Mouse (Mus musculus) Patski (cell line): Measurements from ENCODE around the gene Stap2. TPM values are rescaled to one million over a fixed set of nuclear protein-coding genes. Genes with fewer than 3 reads are reported as not detected.
A peak's percentile ranks its signal among the peaks of the same experiment; 100 is the strongest.

Experiments
- ATAC-seq: fragments of 100-300 bp; one replicate; pipeline ENCODE4 v1.8.0; 2021
- CTCF ChIA-PET: fragments of 350-600 bp; sonication (Branson Sonifier 250); formaldehyde crosslinking; loops from one replicate; lab custom pipeline; 2022; ENCODE audit warnings: inconsistent platforms; lab: Charles Lee
- POLR2A ChIA-PET: fragments of 350-600 bp; sonication (Branson Sonifier 250); formaldehyde crosslinking; loops from one replicate; lab custom pipeline; 2022; ENCODE audit warnings: antibody characterized with exemption, inconsistent platforms; lab: Charles Lee
- DNase-seq: peaks from one replicate; pipeline ENCODE4 v3.0.0-alpha.2; 2011; ENCODE audit warnings: low read depth, low spot score
- H3K27me3 ChIP-seq: fragments of 371-371 bp; one replicate; pipeline ENCODE4 v1.5.1; 2021
- CTCF ChIP-seq: fragments of 100-300 bp; IDR thresholded peaks from one replicate; pipeline ENCODE4 v1.5.1; 2021
- in situ Hi-C: fragments of 300-500 bp; cut with MboI; formaldehyde crosslinking; loops from 3 replicates; pipeline ENCODE4 v1.11.1; 2018; ENCODE audit warnings: low pct_unique_long_range_greater_than_20kb, mixed read lengths
- polyA plus RNA-seq: library from polyadenylated mRNA; unstranded; gene quantifications from one replicate; pipeline ENCODE4 v1.2.3, GENCODE M21; 2021

Stap2 gene
- polyA plus RNA-seq, 1 experiment from 2014 or later: 14.2 TPM

- ChIA-PET POLR2A (no interaction called here), CTCF (no interaction called here)
- DNase-seq: no peak
- in situ Hi-C loops: no loop called here
- no peak for TF ChIP-seq CTCF
- no peak for ATAC-seq
- H3K27me3 ChIP-seq: no peaks in the 10 kb centered on the region
Observed at GRCm38 (mm10) chr17:55990278-55990898, 15.0 kb downstream of the Stap2 start.

GRCm38 (mm10) chr17:55986030-55986961 is 19.1 kb downstream of the Stap2 start, which contains the start of gene Fsd1:
TSS of gene Fsd1 (plus strand) at chr17:55986509.
- no peak for DNase-seq
- ChIA-PET POLR2A (interaction anchor here (0.5 to 1.0 kb wide), 3 partner anchors 15 to 267 kb away, joined by 3 to 4 read pairs (median 3); no protein-coding TSS in a partner anchor), CTCF (no interaction called here)
- peak; percentile 61 for ATAC-seq
- no peak for TF ChIP-seq CTCF
- in situ Hi-C loops: no loop called here
- no peaks in the 10 kb centered on the region for H3K27me3 ChIP-seq

DNA sequence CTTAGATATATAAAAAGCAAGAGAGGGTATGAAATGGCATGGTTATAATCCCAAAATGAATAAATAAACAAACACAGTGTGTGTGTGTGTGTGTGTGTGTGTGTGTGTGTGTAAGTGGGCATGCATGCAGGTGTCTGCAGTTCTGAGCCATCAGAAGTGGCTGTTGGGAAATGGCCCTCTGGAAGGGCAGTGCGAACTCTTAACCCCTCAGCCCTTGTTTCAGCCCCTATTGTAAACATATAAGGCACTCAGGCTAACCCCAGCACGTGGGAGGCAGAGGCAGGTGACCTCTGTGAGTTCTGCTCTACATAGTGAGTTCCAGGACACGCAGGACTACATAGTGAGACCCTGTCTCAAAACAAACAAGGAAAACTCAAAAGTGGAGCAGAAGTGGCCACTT is 28.1 kb downstream of the Stap2 start:
- ChIA-PET POLR2A (no interaction called here), CTCF (interaction anchor here (0.9 to 2.7 kb wide), 4 partner anchors 20 to 79 kb away, joined by 3 to 18 read pairs (median 4); partner anchors contain the start of genes Mpnd and Stap2)
- no peak for DNase-seq
- TF ChIP-seq CTCF: no peak
- in situ Hi-C loops: no loop called here
- ATAC-seq: no peak
- peaks cover 5% of the 10 kb centered on the region for H3K27me3 ChIP-seq

DNA sequence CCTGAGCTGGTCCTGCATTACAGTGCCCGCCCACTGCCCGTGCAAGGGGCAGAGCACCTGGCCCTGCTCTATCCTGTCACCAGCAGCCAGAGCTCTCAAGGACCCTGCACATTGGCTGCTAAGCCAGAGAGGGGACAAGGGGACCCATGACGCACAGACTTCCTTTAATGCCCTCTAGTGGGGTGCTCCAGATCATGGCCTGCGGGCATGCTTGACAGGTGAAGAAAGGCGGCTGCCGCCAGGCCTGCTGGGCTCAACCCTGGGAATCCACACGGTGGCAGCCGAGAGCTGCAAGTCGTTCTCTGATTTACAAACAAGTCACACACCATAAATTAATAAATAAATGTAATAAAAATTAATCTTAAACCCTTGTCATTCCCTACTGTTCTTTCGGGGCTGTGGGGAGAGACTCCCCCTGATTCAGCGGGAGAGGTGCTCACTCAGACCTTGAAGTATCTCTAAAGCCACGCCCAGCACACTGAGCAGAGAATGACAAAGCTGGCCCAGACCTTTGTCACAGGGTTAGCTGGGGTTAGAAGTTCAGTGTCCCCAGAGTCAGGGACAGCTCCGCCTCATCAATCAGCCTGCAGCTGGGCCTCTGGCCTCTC is 29.0 kb downstream of the Stap2 start:
- peak; percentile 97 for TF ChIP-seq CTCF
- peaks cover 5% of the 10 kb centered on the region for H3K27me3 ChIP-seq
- POLR2A ChIA-PET: interaction anchor here (0.6 to 1.3 kb wide), 3 partner anchors 9 to 33 kb away, joined by 3 to 8 read pairs (median 3); no protein-coding TSS in a partner anchor
- CTCF ChIA-PET: interaction anchor here (0.8 to 2.7 kb wide), 8 partner anchors 10 to 80 kb away, joined by 3 to 18 read pairs (median 4); partner anchors contain the start of genes Mpnd, Sh3gl1 and Stap2
- DNase-seq (no peak), ATAC-seq (peak; percentile 61)
- in situ Hi-C loops: no loop called here

DNA sequence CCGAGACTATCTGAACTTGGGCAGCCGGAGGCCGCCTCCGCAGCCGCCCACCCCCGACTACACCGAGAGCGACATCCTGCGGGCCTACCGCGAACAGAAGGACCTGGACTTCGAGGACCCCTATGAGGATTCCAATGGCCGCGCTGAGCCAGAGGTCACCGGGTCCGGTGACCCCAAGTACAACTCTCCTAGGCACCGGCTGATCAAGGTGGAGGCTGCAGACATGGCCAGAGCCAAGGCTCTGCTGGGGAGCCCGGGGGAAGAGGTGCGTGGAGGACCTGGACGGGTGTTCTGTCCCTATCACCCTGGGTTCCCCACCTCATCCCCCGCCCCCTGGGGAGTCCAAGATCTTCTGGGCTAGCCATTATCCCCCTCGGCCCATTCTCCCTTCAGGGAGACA is 33.9 kb downstream of the Stap2 start:
- in situ Hi-C loops: no loop called here
- no peak for DNase-seq
- POLR2A ChIA-PET: no interaction called here
- no peak for TF ChIP-seq CTCF
- no peaks in the 10 kb centered on the region for H3K27me3 ChIP-seq
- CTCF ChIA-PET: no interaction called here
- no peak for ATAC-seq

DNA sequence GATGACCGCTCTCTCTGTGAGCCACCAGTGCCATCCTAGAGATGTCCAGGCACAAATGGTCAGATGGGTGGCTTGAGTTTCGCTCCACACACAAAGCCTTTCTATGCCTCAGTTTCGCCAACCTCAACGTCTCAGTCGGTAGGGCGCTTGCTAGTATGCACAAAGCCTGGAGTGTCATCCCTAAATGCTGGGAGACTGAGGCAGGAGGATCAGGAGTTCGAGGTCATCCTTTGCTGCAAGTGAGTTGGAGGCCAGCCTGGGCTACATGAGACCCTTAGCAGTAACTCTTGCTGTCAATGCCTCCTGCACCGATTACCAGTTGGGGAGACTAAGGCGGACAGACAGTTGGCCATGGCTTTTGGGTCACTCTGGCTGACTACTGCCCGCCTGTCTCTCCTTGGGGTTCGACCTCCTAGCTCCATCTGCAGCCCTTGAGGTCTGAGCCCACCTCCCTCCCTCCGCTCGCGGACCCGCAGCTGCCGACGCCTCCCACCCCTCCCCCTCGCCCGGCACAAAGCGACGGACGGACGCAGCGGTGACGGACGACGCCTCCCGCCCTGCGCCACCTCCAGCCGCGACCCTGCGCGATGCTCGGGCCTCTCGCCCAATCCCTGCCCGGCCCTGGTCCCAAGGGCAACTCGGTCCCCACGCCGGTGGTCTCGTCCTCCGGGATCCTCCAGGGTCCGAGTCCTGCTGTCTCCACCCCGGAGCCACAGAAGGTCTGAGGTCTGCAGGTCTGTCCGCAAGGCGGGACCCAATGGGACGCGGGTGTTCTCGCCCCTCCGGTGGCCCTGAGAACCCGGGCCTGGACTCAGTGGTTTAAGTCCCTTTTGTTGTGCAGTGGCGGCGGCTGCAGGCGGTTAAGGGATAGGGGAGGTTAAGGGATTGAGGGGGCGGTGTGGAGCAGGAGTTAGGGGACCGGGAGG is 35.2 kb downstream of the Stap2 start, which contains the start of gene Shd:
Gene Shd, plus strand, starts transcription at position 502 of the 926 bp plus-strand sequence.
- ChIA-PET POLR2A (no interaction called here), CTCF (no interaction called here)
- no peak for DNase-seq
- in situ Hi-C loops: loop anchor here (10.0 kb wide), 1 partner anchor 45 kb away; no protein-coding TSS in a partner anchor
- no peak for ATAC-seq
- H3K27me3 ChIP-seq: no peaks in the 10 kb centered on the region
- TF ChIP-seq CTCF: no peak

DNA sequence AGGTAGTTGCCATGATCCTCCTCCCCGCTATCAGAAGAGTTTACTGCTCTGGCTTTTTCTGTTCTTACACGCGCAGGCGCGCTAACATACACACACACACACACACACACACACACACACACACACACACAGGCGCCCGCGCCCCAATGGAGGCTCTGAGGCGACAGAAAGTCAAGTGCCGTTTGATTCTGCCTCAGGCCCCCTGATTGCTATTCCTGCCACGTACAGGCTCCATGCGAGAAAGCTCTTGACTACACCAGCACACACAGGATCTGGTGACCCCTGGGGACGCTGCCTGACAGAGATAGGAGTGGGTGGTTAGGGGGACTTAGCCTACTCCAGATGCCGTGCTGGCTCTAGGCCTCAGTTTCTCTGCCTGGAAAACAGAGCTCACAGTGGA is 35.8 kb downstream of the Stap2 start:
- ATAC-seq: no peak
- in situ Hi-C loops: loop anchor here (10.0 kb wide), 1 partner anchor 45 kb away; no protein-coding TSS in a partner anchor
- H3K27me3 ChIP-seq: no peaks in the 10 kb centered on the region

DNA sequence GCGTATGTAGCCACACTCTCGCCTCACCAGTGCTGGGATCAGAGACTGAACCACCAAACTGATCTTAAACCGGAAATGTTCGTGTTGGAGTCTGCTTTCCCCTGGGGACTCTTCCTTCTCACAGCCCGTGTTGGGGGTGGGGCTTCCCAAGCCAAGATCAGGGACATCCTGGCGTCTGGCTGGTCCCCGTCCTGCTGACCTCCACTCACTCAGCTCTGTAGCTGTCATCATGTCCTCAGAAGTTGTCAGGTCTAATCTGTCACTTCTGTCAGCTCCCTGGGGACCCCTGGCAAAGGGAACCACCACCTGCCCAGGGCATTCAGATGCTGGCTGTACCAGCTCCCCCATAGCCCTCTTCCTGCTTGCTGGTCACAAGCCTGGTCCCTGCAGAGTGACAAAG is 37.2 kb downstream of the Stap2 start:
- no peaks in the 10 kb centered on the region for H3K27me3 ChIP-seq
- ChIA-PET POLR2A (no interaction called here), CTCF (interaction anchor here (0.6 kb wide), 1 partner anchor 1284 kb away, joined by 3 read pairs; no protein-coding TSS in a partner anchor)
- TF ChIP-seq CTCF: no peak
- in situ Hi-C loops: loop anchor here (10.0 kb wide), 1 partner anchor 47 kb away; no protein-coding TSS in a partner anchor
- DNase-seq: no peak
- no peak for ATAC-seq

More for the DNA sequence above, 35.8 kb downstream of the Stap2 start:
- ChIA-PET CTCF (no interaction called here), POLR2A (no interaction called here)
- no peak for DNase-seq
- no peak for TF ChIP-seq CTCF

- DNase-seq (no peak), ATAC-seq (no peak)
- no peaks in the 10 kb centered on the region for H3K27me3 ChIP-seq
- POLR2A ChIA-PET: interaction anchor here (0.6 kb wide), 1 partner anchor 9 kb away, joined by 3 read pairs; no protein-coding TSS in a partner anchor
- no peak for TF ChIP-seq CTCF
- CTCF ChIA-PET: interaction anchor here (0.9 kb wide), 1 partner anchor 51 kb away, joined by 3 read pairs; no protein-coding TSS in a partner anchor
- in situ Hi-C loops: loop anchor here (10.0 kb wide), 1 partner anchor 48 kb away; no protein-coding TSS in a partner anchor
Observed at GRCm38 (mm10) chr17:55967186-55967585, 38.2 kb downstream of the Stap2 start.
